Mouse (Mus musculus): ENCODE measurements around the gene Unc45a. TPM values are rescaled to one million over a fixed set of nuclear protein-coding genes. Genes with fewer than 3 reads are reported as not detected.

The Unc45a gene
- total and polyA plus RNA-seq, 2 experiments from 2014 or later: 47.8 to 57.8 TPM

DNA sequence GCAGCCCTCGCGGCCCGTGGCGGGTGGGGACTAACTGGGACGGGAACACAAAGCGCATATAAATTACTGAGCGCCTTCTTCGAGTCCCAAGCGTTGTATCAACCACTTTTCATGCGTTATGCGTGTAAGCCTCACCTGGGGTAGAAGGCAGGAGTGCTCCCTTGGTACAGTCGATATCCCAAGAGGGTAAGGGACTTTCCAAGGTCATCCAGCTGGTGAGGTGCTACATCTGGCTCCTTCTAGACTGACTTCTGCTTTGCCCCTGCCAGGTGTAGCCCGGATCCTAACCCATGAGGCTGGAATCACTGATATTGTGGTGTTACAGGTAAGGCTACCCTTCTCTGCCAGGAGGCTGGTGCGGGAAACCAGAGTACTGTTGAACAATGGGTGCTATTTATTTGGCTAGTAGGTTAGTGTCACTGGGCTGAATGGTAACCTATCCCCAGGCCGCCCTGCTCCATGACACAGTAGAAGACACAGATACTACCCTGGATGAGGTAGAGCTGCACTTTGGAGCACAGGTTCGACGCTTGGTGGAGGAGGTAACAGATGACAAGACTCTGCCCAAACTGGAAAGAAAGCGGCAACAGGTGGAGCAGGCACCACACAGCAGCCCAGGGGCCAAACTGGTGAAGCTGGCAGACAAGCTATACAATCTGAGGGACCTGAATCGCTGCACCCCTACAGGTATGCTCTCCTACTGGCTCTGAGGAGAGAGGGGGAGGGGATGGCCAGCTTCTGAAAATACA lies 2.6 kb upstream of the Unc45a start:
- peaks cover 6% of the 10 kb centered on the region; the same call in 1 of the 2 replicates for H3K4me1 ChIP-seq (ENCODE audit: insufficient read depth, low read length)
- WGBS: 27% methylated on average over 19 of the region's 19 CpGs
- H3K9ac ChIP-seq (replicated peaks; ENCODE audit: low read length): peak overlapping the region; percentile 53
- H3K9me3 ChIP-seq (ENCODE audit: low read length): no peaks in the 10 kb centered on the region
- no peaks in the 10 kb centered on the region for H3K36me3 ChIP-seq (ENCODE audit: insufficient read depth, low read length)
- no peak for TF ChIP-seq CTCF (IDR thresholded peaks at IDR 0.05; ENCODE audit: low read depth)
- H3K27me3 ChIP-seq (ENCODE audit: insufficient read depth, low read length): no peaks in the 10 kb centered on the region
- H3K4me3 ChIP-seq (ENCODE audit: low read length): peak overlapping the region; percentile 39
- peak overlapping the region; percentile 64 for H3K27ac ChIP-seq
- H3K4me2 ChIP-seq (ENCODE audit: low read depth, low read length): peak overlapping the region; percentile 61
- DNase-seq (ENCODE audit: low spot score) (no peak), ATAC-seq (no peak)

DNA sequence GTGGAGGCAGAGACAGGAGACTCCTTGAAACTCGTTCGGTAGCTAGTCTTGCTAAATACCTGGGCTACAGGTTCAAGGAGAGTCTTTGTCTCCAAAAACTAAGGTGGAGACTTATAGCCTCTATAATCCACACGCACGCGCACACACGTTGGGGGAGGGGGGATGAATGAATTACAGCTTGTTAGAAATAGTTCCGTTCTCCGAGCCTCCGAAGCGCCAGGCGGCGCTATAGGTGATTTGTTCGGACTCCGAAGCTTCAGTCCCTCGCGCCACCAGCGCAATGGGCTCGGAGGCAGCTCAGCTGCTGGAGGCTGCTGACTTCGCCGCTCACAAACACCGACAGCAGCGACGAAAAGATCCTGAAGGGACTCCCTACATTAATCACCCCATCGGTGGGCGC lies 2.1 kb upstream of the Unc45a start, which contains the start of gene Hddc3:
Gene Hddc3, plus strand, starts transcription at position 247 of the 400 bp plus-strand sequence.
- Histone ChIP-seq H3K9ac (replicated peaks; ENCODE audit: low read length) (peak within 1 kb of the TSS; percentile 53), H3K27me3 (ENCODE audit: insufficient read depth, low read length) (no peaks in the 10 kb centered on the region), H3K27ac (peak within 1 kb of the TSS; percentile 64), H3K4me2 (ENCODE audit: low read depth, low read length) (peak within 1 kb of the TSS; percentile 61), H3K4me3 (ENCODE audit: low read length) (peak within 1 kb of the TSS; percentile 39), H3K4me1 (ENCODE audit: insufficient read depth, low read length) (peaks cover 6% of the 10 kb centered on the region; the same call in 1 of the 2 replicates), H3K36me3 (ENCODE audit: insufficient read depth, low read length) (no peaks in the 10 kb centered on the region), H3K9me3 (ENCODE audit: low read length) (no peaks in the 10 kb centered on the region)
- TF ChIP-seq CTCF (IDR thresholded peaks at IDR 0.05; ENCODE audit: low read depth): peak; percentile 91
- WGBS: 1% methylated on average over 25 of the region's 25 CpGs
- DNase-seq (ENCODE audit: low spot score): peak; percentile 99
- ATAC-seq: peak; percentile 55

DNA sequence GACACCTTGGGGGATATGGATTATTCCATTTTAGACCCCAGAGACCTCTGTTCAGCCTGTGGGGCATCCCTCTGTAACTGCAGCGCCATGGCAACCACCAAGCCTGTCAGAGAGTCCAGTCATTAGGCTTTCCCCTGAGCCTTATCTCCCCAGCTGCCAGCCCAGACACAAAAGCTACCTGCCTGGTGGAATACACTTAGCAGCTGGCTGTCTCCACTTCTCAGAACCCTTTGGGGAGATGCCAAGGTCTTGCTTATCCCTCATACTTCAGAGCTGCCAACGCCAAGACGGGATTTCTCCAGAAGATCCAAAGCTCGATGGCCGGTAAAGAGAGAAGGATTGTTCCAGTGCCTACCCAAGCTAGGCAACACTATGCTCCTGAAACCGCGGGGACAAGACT lies 988 bp upstream of the Unc45a start:
- Histone ChIP-seq H3K9me3 (ENCODE audit: low read length) (no peaks in the 10 kb centered on the region), H3K27me3 (ENCODE audit: insufficient read depth, low read length) (no peaks in the 10 kb centered on the region), H3K27ac (no peak overlapping the region; the same call in 1 of the 2 replicates), H3K4me2 (ENCODE audit: low read depth, low read length) (no peak overlapping the region), H3K9ac (replicated peaks; ENCODE audit: low read length) (no peak overlapping the region), H3K4me3 (ENCODE audit: low read length) (no peak overlapping the region), H3K4me1 (ENCODE audit: insufficient read depth, low read length) (peaks cover 6% of the 10 kb centered on the region; the same call in 1 of the 2 replicates), H3K36me3 (ENCODE audit: insufficient read depth, low read length) (peaks cover 5% of the 10 kb centered on the region; the same call in 1 of the 2 replicates)
- DNase-seq (ENCODE audit: low spot score): no peak
- 63% methylated on average over 7 of the region's 7 CpGs for WGBS
- TF ChIP-seq CTCF (IDR thresholded peaks at IDR 0.05; ENCODE audit: low read depth): no peak
- no peak for ATAC-seq

DNA sequence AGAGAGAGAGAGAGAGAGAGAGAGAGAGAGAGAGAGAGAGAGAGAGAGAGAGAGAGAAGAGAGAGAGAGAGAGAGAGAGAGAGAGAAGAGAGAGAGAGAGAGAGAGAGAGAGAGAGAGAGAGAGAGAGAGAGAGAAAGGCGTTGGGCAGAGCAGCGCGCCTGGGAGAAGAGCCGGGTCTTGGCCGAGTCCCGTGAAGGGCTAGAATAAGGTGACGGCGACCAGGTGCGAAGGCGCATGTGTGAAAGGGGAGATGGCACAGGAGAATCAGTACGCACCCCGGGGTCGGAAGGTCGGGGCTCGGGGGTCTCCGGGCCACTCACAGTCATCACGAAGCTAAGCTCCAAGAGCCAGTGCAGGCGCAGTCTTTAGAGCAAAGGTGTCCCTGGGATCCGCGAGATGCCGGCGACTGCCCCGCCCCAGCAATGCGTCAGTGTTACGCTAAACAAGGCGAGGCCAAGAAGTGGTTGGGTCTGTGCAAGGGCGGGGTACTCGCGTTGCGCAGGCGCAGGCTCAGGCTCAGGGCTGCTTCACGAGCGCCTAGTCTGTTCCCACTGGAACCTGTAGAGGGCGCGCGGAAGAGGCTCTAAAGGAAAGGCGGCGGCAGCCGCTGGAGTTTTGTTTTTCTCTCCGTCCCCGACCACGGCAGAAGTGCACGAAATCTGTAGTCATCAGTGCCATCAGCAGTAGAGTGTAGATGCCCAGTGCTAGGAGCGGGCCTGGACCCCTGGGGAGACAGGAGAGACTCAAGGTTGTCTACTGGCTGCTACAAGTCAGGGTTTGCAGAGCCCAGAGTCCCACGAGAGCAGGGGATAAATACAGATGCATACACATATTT lies 794 bp downstream of the Unc45a start:
- H3K27ac ChIP-seq: peak overlapping the region; percentile 87
- peak overlapping the region; percentile 70 for H3K9ac ChIP-seq (replicated peaks; ENCODE audit: low read length)
- peaks cover 19% of the 10 kb centered on the region; the same call in 1 of the 2 replicates for H3K36me3 ChIP-seq (ENCODE audit: insufficient read depth, low read length)
- peaks cover 6% of the 10 kb centered on the region; the same call in 1 of the 2 replicates for H3K4me1 ChIP-seq (ENCODE audit: insufficient read depth, low read length)
- peak overlapping the region; percentile 50 for H3K4me3 ChIP-seq (ENCODE audit: low read length)
- peak; percentile 97 for ATAC-seq
- H3K4me2 ChIP-seq (ENCODE audit: low read depth, low read length): peak overlapping the region; percentile 81
- H3K9me3 ChIP-seq (ENCODE audit: low read length): no peaks in the 10 kb centered on the region
- TF ChIP-seq CTCF (IDR thresholded peaks at IDR 0.05; ENCODE audit: low read depth): peak; percentile 88
- no peaks in the 10 kb centered on the region for H3K27me3 ChIP-seq (ENCODE audit: insufficient read depth, low read length)
- WGBS: under 1% methylated on average over 45 of the region's 45 CpGs
- peak; percentile 98 for DNase-seq (ENCODE audit: low spot score)

DNA sequence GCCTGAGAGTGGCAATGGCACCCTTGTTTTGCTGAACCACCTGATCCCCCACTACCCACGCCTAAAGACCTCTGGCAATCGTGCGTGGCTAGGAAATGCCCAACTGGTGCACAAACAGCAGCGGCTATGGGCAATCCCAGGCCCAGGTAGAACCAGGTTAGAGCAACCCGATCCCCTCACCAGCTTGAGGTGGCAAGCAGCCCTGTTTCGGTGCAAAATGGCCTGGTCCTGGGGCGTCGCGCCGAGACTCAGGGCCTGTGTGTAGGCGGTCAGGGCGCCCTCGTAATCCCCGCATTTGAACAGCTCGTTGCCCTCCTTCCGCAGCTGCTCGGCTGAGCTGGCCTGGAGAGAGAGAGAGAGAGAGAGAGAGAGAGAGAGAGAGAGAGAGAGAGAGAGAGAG lies 1.4 kb downstream of the Unc45a start:
- Histone ChIP-seq H3K36me3 (ENCODE audit: insufficient read depth, low read length) (peaks cover 25% of the 10 kb centered on the region; the same call in 1 of the 2 replicates), H3K4me1 (ENCODE audit: insufficient read depth, low read length) (peaks cover 6% of the 10 kb centered on the region; the same call in 1 of the 2 replicates), H3K9me3 (ENCODE audit: low read length) (no peaks in the 10 kb centered on the region), H3K27me3 (ENCODE audit: insufficient read depth, low read length) (no peaks in the 10 kb centered on the region), H3K4me3 (ENCODE audit: low read length) (peak overlapping the region; percentile 50), H3K4me2 (ENCODE audit: low read depth, low read length) (peak overlapping the region; percentile 81), H3K9ac (replicated peaks; ENCODE audit: low read length) (peak overlapping the region; percentile 70), H3K27ac (peak overlapping the region; percentile 80)
- ATAC-seq (no peak), DNase-seq (ENCODE audit: low spot score) (peak; percentile 61)
- WGBS: 5% methylated on average over 17 of the region's 17 CpGs
- TF ChIP-seq CTCF (IDR thresholded peaks at IDR 0.05; ENCODE audit: low read depth): no peak

DNA sequence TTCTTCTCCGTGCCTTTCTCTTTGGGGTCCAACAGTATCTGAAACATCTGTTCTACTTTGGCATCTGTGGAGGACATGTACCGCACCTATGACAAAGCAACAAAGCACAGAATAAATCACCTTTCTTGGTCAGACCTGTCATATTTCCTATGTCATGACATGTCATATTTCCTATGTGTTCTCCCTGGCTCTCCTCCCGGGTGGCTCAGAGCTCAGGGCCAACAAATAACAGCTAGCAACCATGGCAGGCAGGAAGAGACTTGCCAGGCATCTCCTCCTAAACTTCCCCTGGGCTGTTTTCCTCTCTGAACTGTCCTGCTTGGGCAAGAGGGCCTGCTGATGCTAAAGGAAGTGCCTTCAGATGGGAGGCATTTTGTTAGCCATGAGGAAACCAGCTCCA lies 3.9 kb downstream of the Unc45a start:
- Histone ChIP-seq H3K9ac (replicated peaks; ENCODE audit: low read length) (no peak overlapping the region), H3K9me3 (ENCODE audit: low read length) (no peaks in the 10 kb centered on the region), H3K4me1 (ENCODE audit: insufficient read depth, low read length) (no peaks in the 10 kb centered on the region), H3K27me3 (ENCODE audit: insufficient read depth, low read length) (no peaks in the 10 kb centered on the region), H3K36me3 (ENCODE audit: insufficient read depth, low read length) (peaks cover 47% of the 10 kb centered on the region), H3K27ac (no peak overlapping the region), H3K4me2 (ENCODE audit: low read depth, low read length) (no peak overlapping the region), H3K4me3 (ENCODE audit: low read length) (no peak overlapping the region)
- ATAC-seq (no peak), DNase-seq (ENCODE audit: low spot score) (no peak)
- TF ChIP-seq CTCF (IDR thresholded peaks at IDR 0.05; ENCODE audit: low read depth): no peak
- 89% methylated on average over 3 of the region's 3 CpGs for WGBS

Measured in hindbrain, postnatal 0 days (tissue).